Mouse (Mus musculus): ENCODE data around the gene Nudcd3. TPM values are rescaled to one million over a fixed set of nuclear protein-coding genes. Genes with fewer than 3 reads are reported as not detected.

The Nudcd3 gene
- polyA plus RNA-seq, 1 experiment: 52.5 TPM

- no peak for DNase-seq (ENCODE audit: low read depth)
These were observed 21.5 kb downstream of the Nudcd3 start for GRCm38 (mm10) chr11:6178673-6179166.

- no peak for DNase-seq (ENCODE audit: low read depth)
These were observed 22.3 kb downstream of the Nudcd3 start for GRCm38 (mm10) chr11:6177781-6178420.

- DNase-seq (ENCODE audit: low read depth): no peak
These were observed 24.7 kb downstream of the Nudcd3 start for GRCm38 (mm10) chr11:6175506-6175905.

GRCm38 (mm10) chr11:6174719-6175118 is 25.5 kb downstream of the Nudcd3 start:
- no peak for DNase-seq (ENCODE audit: low read depth)

- DNase-seq (ENCODE audit: low read depth): no peak
These were observed 31.1 kb downstream of the Nudcd3 start for GRCm38 (mm10) chr11:6169041-6169663.

- no peak for DNase-seq (ENCODE audit: low read depth)
These were observed 33.9 kb downstream of the Nudcd3 start for GRCm38 (mm10) chr11:6166351-6166750.

- no peak for DNase-seq (ENCODE audit: low read depth)
These were observed 34.7 kb downstream of the Nudcd3 start for GRCm38 (mm10) chr11:6165391-6166081.

- DNase-seq (ENCODE audit: low read depth): no peak
These were observed 35.4 kb downstream of the Nudcd3 start for GRCm38 (mm10) chr11:6164781-6165180.

GRCm38 (mm10) chr11:6163706-6164105 is 36.5 kb downstream of the Nudcd3 start:
- DNase-seq (ENCODE audit: low read depth): no peak

- no peak for DNase-seq (ENCODE audit: low read depth)
These were observed 37.2 kb downstream of the Nudcd3 start for GRCm38 (mm10) chr11:6163062-6163461.

GRCm38 (mm10) chr11:6161549-6161948 is 38.7 kb downstream of the Nudcd3 start:
- no peak for DNase-seq (ENCODE audit: low read depth)

GRCm38 (mm10) chr11:6160663-6161271 is 39.4 kb downstream of the Nudcd3 start:
- DNase-seq (ENCODE audit: low read depth): no peak

GRCm38 (mm10) chr11:6159704-6160275 is 40.4 kb downstream of the Nudcd3 start:
- no peak for DNase-seq (ENCODE audit: low read depth)

GRCm38 (mm10) chr11:6158515-6158914 is 41.7 kb downstream of the Nudcd3 start:
- DNase-seq (ENCODE audit: low read depth): no peak

GRCm38 (mm10) chr11:6157119-6157518 is 43.1 kb downstream of the Nudcd3 start:
- no peak for DNase-seq (ENCODE audit: low read depth)

GRCm38 (mm10) chr11:6156651-6157050 is 43.6 kb downstream of the Nudcd3 start:
- DNase-seq (ENCODE audit: low read depth): no peak

GRCm38 (mm10) chr11:6154211-6154701 is 46.0 kb downstream of the Nudcd3 start:
- DNase-seq (ENCODE audit: low read depth): no peak

- DNase-seq (ENCODE audit: low read depth): no peak
These were observed 47.4 kb downstream of the Nudcd3 start for GRCm38 (mm10) chr11:6152864-6153263.

- no peak for DNase-seq (ENCODE audit: low read depth)
These were observed 61.8 kb downstream of the Nudcd3 start for GRCm38 (mm10) chr11:6138233-6138950.

GRCm38 (mm10) chr11:6132886-6133285 is 67.3 kb downstream of the Nudcd3 start:
- DNase-seq (ENCODE audit: low read depth): no peak

- no peak for DNase-seq (ENCODE audit: low read depth)
These were observed 69.6 kb downstream of the Nudcd3 start for GRCm38 (mm10) chr11:6130578-6130977.
